Mouse (Mus musculus): Measurements from ENCODE around the gene Gabarapl1.

DNA sequence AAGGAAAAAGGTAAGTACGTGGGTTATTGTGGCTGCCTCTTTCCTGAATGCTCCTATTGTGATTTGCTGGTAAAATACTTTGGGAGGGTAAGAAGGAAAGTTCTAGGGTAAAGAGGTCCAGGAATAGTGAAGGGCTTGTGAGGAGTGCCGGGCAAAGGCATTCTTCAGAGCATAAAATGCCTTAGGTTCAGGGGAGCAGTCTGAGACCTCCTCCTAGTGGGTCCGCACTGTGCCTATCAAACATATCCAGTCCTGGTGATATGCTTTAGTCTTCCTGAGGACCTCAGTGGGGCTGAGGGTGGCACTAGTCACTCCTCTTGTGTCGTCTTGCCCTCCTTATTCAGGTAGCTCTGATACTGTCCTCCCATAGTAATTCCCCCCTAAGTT lies 26.7 kb downstream of the Gabarapl1 start:
- no peak for TF ChIP-seq CTCF (IDR thresholded peaks at IDR 0.05; ENCODE audit: control insufficient read depth, insufficient read depth, insufficient replicate concordance, low read depth, low read length)
- no peak for TF ChIP-seq POLR2A (IDR thresholded peaks at IDR 0.05; ENCODE audit: control insufficient read depth, low read depth, low read length)

Data from testis, adult 2 months (tissue).